Mouse (Mus musculus) thymus, adult 2 months (tissue): ENCODE measurements around the gene Kansl3. TPM values are rescaled to one million over a fixed set of nuclear protein-coding genes. Genes with fewer than 3 reads are reported as not detected.

Experiments used
- DNase-seq: peaks from one replicate; pipeline ENCODE4 v3.0.0; 2021
- H3K27ac ChIP-seq: fragments of 200-500 bp; 2 replicates; pipeline ENCODE4 v1.5.1; 2012; ENCODE audit warnings: low read length, control low read depth; ENCODE audit not compliant: control insufficient read depth, insufficient read depth
- H3K27me3 ChIP-seq: fragments of 200-500 bp; 2 replicates; pipeline ENCODE4 v1.6.1; 2012; ENCODE audit warnings: mild to moderate bottlenecking, low read length, moderate library complexity, mixed read lengths; ENCODE audit not compliant: control insufficient read depth, insufficient read depth
- H3K36me3 ChIP-seq: fragments of 200-500 bp; 2 replicates; pipeline ENCODE4 v1.6.1; 2012; ENCODE audit warnings: mild to moderate bottlenecking, low read length, moderate library complexity; ENCODE audit not compliant: control insufficient read depth, insufficient read depth
- H3K4me1 ChIP-seq: fragments of 200-500 bp; replicated peaks from 2 replicates; pipeline ENCODE4 v1.6.1; 2012; ENCODE audit warnings: low read length; ENCODE audit not compliant: control insufficient read depth, insufficient read depth
- H3K4me3 ChIP-seq: fragments of 200-500 bp; 2 replicates; pipeline ENCODE4 v1.5.1; 2012; ENCODE audit warnings: mild to moderate bottlenecking, low read length, control low read depth, moderate library complexity; ENCODE audit not compliant: control insufficient read depth, insufficient read depth
- CTCF ChIP-seq: fragments of 200-500 bp; IDR thresholded peaks from 2 replicates; pipeline ENCODE4 v1.5.1; 2012; ENCODE audit warnings: mild to moderate bottlenecking, control low read depth, low read length, moderate library complexity, borderline replicate concordance; ENCODE audit not compliant: control insufficient read depth, poor library complexity, insufficient read depth; ENCODE audit errors: extremely low read depth
- POLR2A ChIP-seq: fragments of 200-500 bp; IDR thresholded peaks from 2 replicates; pipeline ENCODE4 v1.6.1; 2012; ENCODE audit warnings: mild to moderate bottlenecking, low read length, control low read depth, moderate library complexity; ENCODE audit not compliant: control insufficient read depth, poor library complexity, insufficient read depth; ENCODE audit errors: extremely low read depth
- WGBS: fragments of 180-500 bp; shearing (Covaris S2); methylation state at CpG from one replicate; pipeline ENCODE4 v1.1.7; 2018; 5-methylcytosine and 5-hydroxymethylcytosine counted together
- polyA plus RNA-seq: library from polyadenylated mRNA; depleted of rRNA; stranded (reverse); fragments of >200 nt; gene quantifications from 2 replicates; pipeline ENCODE4 v1.2.3, GENCODE M21; 2012

Gene Kansl3
- polyA plus RNA-seq, 1 experiment, result 103 TPM

GRCm38 (mm10) chr1:36352351-36352750 lies 16.6 kb downstream of the Kansl3 start:
- no peak for DNase-seq
- TF ChIP-seq POLR2A, result no peak
- no peak for TF ChIP-seq CTCF
- Histone ChIP-seq H3K4me1 (no peaks in the 10 kb centered on the region), H3K27me3 (no peaks in the 10 kb centered on the region), H3K27ac (no peak overlapping the region), H3K4me3 (no peak overlapping the region), H3K36me3 (peaks cover 94% of the 10 kb centered on the region)
- 94% methylated on average over 4 of the region's 4 CpGs for WGBS

GRCm38 (mm10) chr1:36342547-36342946 lies 26.4 kb downstream of the Kansl3 start:
- Histone ChIP-seq H3K4me1 (no peaks in the 10 kb centered on the region), H3K4me3 (no peak overlapping the region), H3K27ac (no peak overlapping the region), H3K27me3 (no peaks in the 10 kb centered on the region), H3K36me3 (peaks cover 94% of the 10 kb centered on the region)
- WGBS, result 95% methylated on average over 6 of the region's 6 CpGs
- DNase-seq, result no peak
- no peak for TF ChIP-seq POLR2A
- TF ChIP-seq CTCF, result no peak

- no peak overlapping the region for H3K27ac ChIP-seq
- WGBS, result 84% methylated on average over 14 of the region's 14 CpGs
- H3K4me1 ChIP-seq, result no peaks in the 10 kb centered on the region
- TF ChIP-seq POLR2A (no peak), CTCF (no peak)
- peaks cover 30% of the 10 kb centered on the region for H3K36me3 ChIP-seq
- no peak for DNase-seq
- H3K4me3 ChIP-seq, result no peak overlapping the region
- no peaks in the 10 kb centered on the region for H3K27me3 ChIP-seq
Measured at GRCm38 (mm10) chr1:36332955-36333887, 35.8 kb downstream of the Kansl3 start.

- no peak overlapping the region for H3K27ac ChIP-seq
- DNase-seq, result no peak
- 87% methylated on average over 6 of the region's 6 CpGs for WGBS
- H3K4me1 ChIP-seq, result no peaks in the 10 kb centered on the region
- TF ChIP-seq POLR2A (no peak), CTCF (no peak)
- H3K4me3 ChIP-seq, result no peak overlapping the region
- no peaks in the 10 kb centered on the region for H3K27me3 ChIP-seq
- peaks cover 16% of the 10 kb centered on the region for H3K36me3 ChIP-seq
Measured at GRCm38 (mm10) chr1:36331743-36332142, 37.2 kb downstream of the Kansl3 start.

- WGBS, result 96% methylated on average over 2 of the region's 2 CpGs
Measured at GRCm38 (mm10) chr1:36326815-36327214, 42.2 kb downstream of the Kansl3 start.

GRCm38 (mm10) chr1:36325900-36326321 lies 43.1 kb downstream of the Kansl3 start:
- Histone ChIP-seq H3K4me1 (no peaks in the 10 kb centered on the region), H3K4me3 (no peak overlapping the region), H3K27me3 (no peaks in the 10 kb centered on the region), H3K27ac (no peak overlapping the region), H3K36me3 (no peaks in the 10 kb centered on the region)
- WGBS, result 96% methylated on average over 2 of the region's 2 CpGs
- DNase-seq, result no peak
- no peak for TF ChIP-seq POLR2A
- no peak for TF ChIP-seq CTCF

More at GRCm38 (mm10) chr1:36326815-36327214, 42.2 kb downstream of the Kansl3 start:
- no peak for DNase-seq
- no peaks in the 10 kb centered on the region for H3K27me3 ChIP-seq
- H3K4me3 ChIP-seq, result no peak overlapping the region
- no peak overlapping the region for H3K27ac ChIP-seq
- no peak for TF ChIP-seq POLR2A
- TF ChIP-seq CTCF, result no peak
- H3K4me1 ChIP-seq, result no peaks in the 10 kb centered on the region
- no peaks in the 10 kb centered on the region for H3K36me3 ChIP-seq
